Mouse (Mus musculus): ENCODE results near the gene Olfr875.
"Not testable (repeated sequence)": the region's sequence is repeated elsewhere in the genome, so short reads cannot be mapped to it uniquely, and the experiment has no call there.

Gene Olfr875

DNA sequence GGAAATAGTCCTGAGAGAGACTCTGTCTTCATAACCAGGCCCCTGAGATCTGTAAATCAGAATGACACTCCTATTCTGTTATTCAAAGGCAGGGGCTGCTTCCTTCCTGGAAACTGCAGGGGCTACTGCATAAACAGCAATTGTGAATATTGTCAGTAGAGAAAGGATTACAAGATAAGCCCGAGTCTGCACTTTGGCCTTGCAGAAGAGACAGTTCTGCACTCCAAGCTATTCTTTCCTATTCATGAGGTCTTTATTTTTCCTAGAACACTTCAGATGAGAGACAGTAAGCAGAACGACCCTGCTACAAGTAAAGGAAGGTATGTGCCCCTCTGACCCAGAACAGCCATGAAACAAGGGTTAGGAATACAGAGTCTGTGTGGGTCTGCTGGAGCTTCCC is at the start of gene Olfr875:
TSS of gene Olfr875 (plus strand) at position 99 of the 400 bp plus-strand sequence.
- DNase-seq (ENCODE audit: low read depth, low spot score): no peak

- DNase-seq (ENCODE audit: low read depth, low spot score): no peak
Measured at GRCm38 (mm10) chr9:37734310-37734709, 37.3 kb upstream of the Olfr875 start.

DNA sequence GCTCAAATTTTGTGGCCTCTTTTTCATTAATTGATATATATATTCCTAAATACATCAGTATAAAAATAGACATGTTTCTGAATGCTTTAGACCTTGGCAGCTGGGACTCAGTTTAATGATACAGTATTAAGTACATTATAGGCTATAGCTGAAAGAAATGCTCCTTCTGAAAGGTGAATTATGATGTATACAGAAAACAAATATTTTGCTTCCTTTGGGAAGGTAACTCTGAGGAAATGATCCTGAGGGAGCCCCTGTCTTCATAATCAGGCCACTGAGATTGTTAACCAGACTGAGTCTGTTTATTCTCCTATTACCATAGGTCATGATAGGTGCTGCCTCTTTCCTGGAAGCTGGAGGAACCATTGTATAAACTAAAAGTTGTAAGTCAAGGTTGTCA is 26.9 kb upstream of the Olfr875 start, which contains the start of gene Olfr874:
TSS of gene Olfr874 (plus strand) at position 301 of the 400 bp plus-strand sequence.
- no peak for DNase-seq (ENCODE audit: low read depth, low spot score)

- DNase-seq (ENCODE audit: low read depth, low spot score): no peak
Measured at GRCm38 (mm10) chr9:37750319-37751075, 21.2 kb upstream of the Olfr875 start.

GRCm38 (mm10) chr9:37751467-37751866 is 20.2 kb upstream of the Olfr875 start:
- DNase-seq (ENCODE audit: low read depth, low spot score): no peak

DNA sequence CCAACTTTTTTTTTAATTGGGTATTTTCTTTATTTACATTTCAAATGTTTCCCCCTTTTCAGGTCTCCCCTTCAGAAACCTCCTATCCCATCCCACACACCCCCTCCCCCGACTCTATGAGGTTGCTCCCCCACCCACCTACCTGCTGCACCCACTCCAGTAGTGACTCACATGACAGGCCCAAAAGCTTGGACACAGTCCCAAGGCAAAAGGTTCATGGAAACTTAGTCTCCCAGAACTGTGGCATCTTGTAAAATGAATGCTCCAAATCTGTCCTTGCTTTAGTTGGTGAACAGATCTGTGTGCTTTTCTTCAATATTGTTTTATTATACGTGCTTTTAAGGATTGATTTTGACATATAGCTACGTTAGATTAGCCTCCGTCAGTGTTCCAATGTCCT is 19.7 kb upstream of the Olfr875 start:
- no peak for DNase-seq (ENCODE audit: low read depth, low spot score)

GRCm38 (mm10) chr9:37761728-37762127 is 9.9 kb upstream of the Olfr875 start:
- no peak for DNase-seq (ENCODE audit: low read depth, low spot score)

DNA sequence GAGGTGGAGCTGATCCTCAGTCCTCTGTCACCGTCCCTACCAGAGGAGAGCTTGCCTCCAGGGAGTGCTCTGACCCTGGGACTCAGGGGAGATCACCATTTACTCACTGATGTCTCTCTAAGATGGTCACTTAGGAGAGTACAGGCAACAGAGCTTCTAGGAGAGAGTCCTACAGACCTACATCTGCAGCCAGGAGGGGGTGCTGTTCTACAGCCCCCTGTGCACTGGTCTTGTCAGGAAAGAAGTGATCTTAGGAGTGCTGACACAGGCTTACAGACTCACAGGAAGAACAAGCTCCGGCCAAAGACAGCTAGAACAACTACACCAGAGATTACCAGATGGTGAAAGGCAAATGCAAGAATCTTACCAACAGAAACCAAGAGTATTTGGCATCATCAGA is 9.1 kb upstream of the Olfr875 start:
- no peak for DNase-seq (ENCODE audit: low read depth, low spot score)

DNA sequence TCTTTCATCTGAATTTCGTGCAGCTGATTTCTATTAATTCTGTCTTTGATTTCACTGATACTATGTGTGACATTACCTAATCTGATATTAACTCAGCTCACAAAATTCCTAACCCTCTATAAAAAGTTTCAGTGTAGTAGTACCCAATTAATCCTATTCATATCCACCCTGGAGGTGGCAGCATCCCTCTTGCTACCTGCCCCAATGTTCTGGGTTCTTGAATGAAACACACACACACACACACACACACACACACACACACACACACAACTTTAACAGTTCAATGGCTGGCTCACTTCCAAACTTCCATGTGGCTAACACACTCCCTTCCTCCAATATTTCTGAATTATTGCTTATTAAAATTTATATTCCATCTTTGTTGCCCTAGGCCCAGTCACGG is 996 bp upstream of the Olfr875 start:
- DNase-seq (ENCODE audit: low read depth, low spot score): no peak

DNA sequence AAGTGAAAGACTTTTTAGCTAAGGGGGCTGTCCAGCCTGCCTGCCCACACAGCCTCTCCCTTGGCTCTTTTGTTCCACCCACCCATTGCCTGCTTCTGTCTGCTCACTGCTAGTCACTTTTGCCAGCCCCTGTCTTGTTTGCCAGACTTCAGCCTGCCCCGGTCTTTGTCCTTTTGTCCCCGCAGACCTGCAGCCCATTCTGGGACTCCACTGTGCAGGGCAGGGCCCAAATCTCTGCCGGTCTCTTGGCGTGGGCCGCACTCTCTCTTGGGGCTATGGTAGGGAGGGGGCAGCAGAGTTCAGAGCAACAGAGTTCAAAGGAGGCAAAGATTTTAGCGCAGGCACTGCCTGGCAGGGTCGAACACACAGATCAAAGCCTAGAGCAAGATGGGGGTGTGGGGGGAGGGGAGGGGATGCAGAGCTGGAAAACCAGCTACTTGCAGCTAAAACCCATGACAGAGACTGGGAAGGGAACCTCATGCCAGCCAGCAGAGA is 11.2 kb downstream of the Olfr875 start:
- no peak for DNase-seq (ENCODE audit: low read depth, low spot score)

GRCm38 (mm10) chr9:37783394-37784387 is 12.0 kb downstream of the Olfr875 start:
- not testable (repeated sequence) for DNase-seq (ENCODE audit: low read depth, low spot score)

GRCm38 (mm10) chr9:37786411-37786810 is 14.8 kb downstream of the Olfr875 start:
- no peak for DNase-seq (ENCODE audit: low read depth, low spot score)

DNA sequence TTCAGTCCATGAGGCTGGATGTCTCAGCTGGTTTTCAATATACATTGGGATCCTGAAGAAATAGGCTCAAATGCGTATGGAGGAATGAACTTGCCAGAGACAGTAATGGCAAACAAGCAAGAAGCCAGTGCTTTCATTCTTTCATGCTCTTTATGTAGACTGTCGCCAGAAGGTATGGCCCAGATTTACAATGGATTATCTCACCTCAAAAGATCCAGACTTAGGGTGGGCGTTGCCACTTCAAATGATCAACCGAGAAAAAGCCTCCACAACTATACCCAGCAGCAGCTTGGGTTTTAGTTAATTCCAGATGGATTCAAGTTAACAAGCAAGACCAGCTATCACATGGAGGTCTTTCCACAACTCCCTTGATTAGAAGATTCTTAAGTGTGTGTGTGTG is 30.4 kb downstream of the Olfr875 start:
- no peak for DNase-seq (ENCODE audit: low read depth, low spot score)

GRCm38 (mm10) chr9:37802731-37803130 is 31.1 kb downstream of the Olfr875 start, which contains the start of gene Olfr876:
TSS of gene Olfr876 (plus strand) at chr9:37803031.
- DNase-seq (ENCODE audit: low read depth, low spot score): no peak

DNA sequence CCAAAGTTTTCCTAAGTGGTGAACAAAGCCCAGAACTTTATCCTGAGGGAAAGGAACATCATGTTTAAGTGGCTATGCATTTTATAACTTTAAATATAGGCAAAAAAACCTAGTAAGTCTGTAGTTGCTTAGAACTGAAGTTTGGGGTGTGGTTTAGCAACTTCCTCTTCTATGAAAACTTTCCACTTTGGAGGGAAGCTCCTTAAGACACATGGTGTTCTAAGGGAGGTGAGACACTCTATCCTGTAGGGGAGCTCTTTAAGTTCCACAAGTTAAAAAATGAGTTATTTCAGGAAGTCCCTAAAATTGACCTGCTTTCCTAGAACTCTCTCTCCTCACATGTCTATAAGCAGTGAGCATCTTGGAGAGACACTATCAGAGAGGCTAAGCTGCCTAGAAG is 35.6 kb downstream of the Olfr875 start:
- DNase-seq (ENCODE audit: low read depth, low spot score): no peak

DNA sequence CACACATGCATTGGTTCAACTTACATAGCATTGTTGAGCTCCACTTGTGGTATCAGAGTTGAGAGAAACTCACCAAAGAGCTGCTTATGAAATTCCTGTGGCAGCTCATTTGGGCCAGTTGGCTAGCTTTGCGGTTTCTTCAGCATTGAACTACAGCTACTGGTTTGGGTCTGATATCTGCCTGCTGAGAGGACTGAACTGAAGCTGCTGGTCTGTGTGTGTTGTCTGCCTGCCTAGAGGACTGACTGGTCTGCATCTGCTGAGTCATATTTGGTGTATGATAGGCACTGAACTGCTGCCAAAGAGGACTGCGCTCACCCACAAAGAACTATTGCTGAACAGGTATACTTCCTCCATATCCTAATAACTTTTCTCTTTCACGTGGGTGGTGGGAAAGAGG is 36.8 kb downstream of the Olfr875 start:
- DNase-seq (ENCODE audit: low read depth, low spot score): no peak

GRCm38 (mm10) chr9:37808976-37809375 is 37.3 kb downstream of the Olfr875 start:
- no peak for DNase-seq (ENCODE audit: low read depth, low spot score)

DNA sequence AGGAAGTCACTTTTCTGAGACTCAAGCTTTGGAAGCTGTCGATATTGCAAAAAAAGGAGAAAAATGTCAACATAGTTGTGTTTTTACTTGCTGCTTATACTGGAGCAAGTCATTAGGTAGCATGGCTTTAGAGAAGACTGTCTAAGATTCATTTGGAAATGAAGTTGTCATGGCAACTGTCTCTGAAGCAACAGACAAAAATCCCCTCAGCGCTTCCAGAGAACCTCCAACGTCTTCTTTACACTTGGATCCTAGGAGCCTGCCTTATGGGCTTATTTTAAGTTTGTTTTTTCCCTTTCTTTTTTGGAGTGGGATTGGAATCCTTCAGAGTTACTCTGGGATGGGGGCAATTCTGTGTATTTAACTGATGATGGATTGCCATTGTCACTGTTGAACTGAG is 43.0 kb downstream of the Olfr875 start:
- DNase-seq (ENCODE audit: low read depth, low spot score): no peak

Measured in CD4-positive, CD25-positive, alpha-beta regulatory T cell, adult 2 months (primary cell).